Mouse (Mus musculus) embryonic facial prominence, embryonic 14.5 days (tissue): ENCODE measurements around the gene Acsl6. TPM values are rescaled to one million over a fixed set of nuclear protein-coding genes. Genes with fewer than 3 reads are reported as not detected.
A peak's percentile ranks its signal among the peaks of the same experiment; 100 is the strongest.

ENCODE experiments used
- ATAC-seq: fragments of 200-750 bp; cut with Nextera tagmentation; 2 replicates; pipeline ENCODE4 v1.8.0; 2017; ENCODE audit warnings: low read depth, moderate number of reproducible peaks, moderate TSS enrichment
- DNase-seq: peaks from one replicate; pipeline ENCODE4 v3.0.0-alpha.2; 2015; ENCODE audit warnings: low spot score
- H3K27ac ChIP-seq: fragments of 300-500 bp; sonication (generic); replicated peaks from 2 replicates; pipeline ENCODE4 v1.5.1; 2014; ENCODE audit warnings: low read depth, mild to moderate bottlenecking, low read length, moderate library complexity
- H3K27me3 ChIP-seq: fragments of 300-500 bp; sonication (generic); replicated peaks from 2 replicates; pipeline ENCODE4 v1.6.1; 2014; ENCODE audit warnings: low read length; ENCODE audit not compliant: control insufficient read depth, insufficient read depth
- H3K36me3 ChIP-seq: fragments of 300-500 bp; sonication (generic); 2 replicates; pipeline ENCODE4 v1.6.1; 2014; ENCODE audit warnings: low read length, mixed read lengths; ENCODE audit not compliant: control insufficient read depth, insufficient read depth
- H3K4me1 ChIP-seq: fragments of 300-500 bp; sonication (generic); 2 replicates; pipeline ENCODE4 v1.6.1; 2014; ENCODE audit warnings: antibody characterized with exemption, low read length; ENCODE audit not compliant: control insufficient read depth, insufficient read depth
- H3K4me2 ChIP-seq: fragments of 300-500 bp; sonication (generic); 2 replicates; pipeline ENCODE4 v1.6.1; 2014; ENCODE audit warnings: low read depth, mild to moderate bottlenecking, low read length, moderate library complexity, mixed read lengths
- H3K4me3 ChIP-seq: fragments of 300-500 bp; sonication (generic); 2 replicates; pipeline ENCODE4 v1.5.1; 2014; ENCODE audit warnings: low read depth, mild to moderate bottlenecking, low read length
- H3K9ac ChIP-seq: fragments of 300-500 bp; sonication (generic); 2 replicates; pipeline ENCODE4 v1.6.1; 2014; ENCODE audit warnings: low read depth, mild to moderate bottlenecking, low read length, moderate library complexity, mixed read lengths
- H3K9me3 ChIP-seq: fragments of 300-500 bp; sonication (generic); 2 replicates; pipeline ENCODE4 v1.6.1; 2016; ENCODE audit warnings: low read length; ENCODE audit not compliant: control insufficient read depth
- WGBS: fragments of 180-500 bp; shearing (Covaris S2); extraction: QIAGEN DNeasy Blood & Tissue Kit; methylation state at CpG from one replicate; pipeline ENCODE4 v1.1.7; 2014; 5-methylcytosine and 5-hydroxymethylcytosine counted together
- polyA plus RNA-seq: library from polyadenylated mRNA; unstranded; fragments of >200 nt; fragmentation: Nextera tagmentation; extraction: Ambion mirVana; gene quantifications from 2 replicates; pipeline ENCODE4 v1.2.1, GENCODE M21; 2014

Acsl6 gene
- 2.3 and 3.2 TPM in 2 replicates for polyA plus RNA-seq

- WGBS, result 0% methylated on average over 13 of the region's 59 CpGs
- DNase-seq, result peak; percentile 47
- H3K27me3 ChIP-seq, result peaks cover 15% of the 10 kb centered on the region; the same call in 1 of the 2 replicates
- peak; percentile 64; the same call in 1 of the 2 replicates for ATAC-seq
- H3K9me3 ChIP-seq, result peaks cover 2% of the 10 kb centered on the region; the same call in 1 of the 2 replicates
- H3K36me3 ChIP-seq, result no peaks in the 10 kb centered on the region
- peak within 1 kb of the TSS; percentile 95 for H3K4me2 ChIP-seq
- H3K4me3 ChIP-seq, result peak within 1 kb of the TSS; percentile 53
- no peak within 1 kb of the TSS for H3K27ac ChIP-seq
- H3K4me1 ChIP-seq, result no peaks in the 10 kb centered on the region
- peak within 1 kb of the TSS; percentile 67 for H3K9ac ChIP-seq
Measured at GRCm38 (mm10) chr11:54303728-54304470, at the start of gene Acsl6. TSS of gene Acsl6 (plus strand) at chr11:54303798.

DNA sequence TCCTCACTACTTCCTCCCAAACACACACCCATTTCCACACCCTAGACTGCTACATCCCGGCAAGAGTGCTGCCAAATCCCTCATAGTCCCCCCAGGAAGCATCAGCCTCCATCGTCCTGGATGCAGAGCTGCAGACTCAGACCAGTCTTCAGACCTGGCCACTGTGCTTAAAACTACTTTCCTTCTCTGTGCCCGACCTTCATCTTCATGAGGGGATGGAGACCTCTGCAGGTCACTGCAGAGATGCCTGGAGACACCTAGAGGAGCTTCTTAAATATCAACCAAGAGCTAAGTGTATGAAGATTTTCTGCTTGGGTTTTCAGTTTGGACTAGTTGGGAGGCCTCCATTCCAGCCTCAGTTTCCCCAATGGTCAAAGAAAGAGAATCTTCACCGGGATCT is 49.5 kb upstream of the Acsl6 start:
- Histone ChIP-seq H3K36me3 (no peaks in the 10 kb centered on the region), H3K9me3 (no peaks in the 10 kb centered on the region), H3K4me1 (no peaks in the 10 kb centered on the region), H3K4me2 (no peak overlapping the region), H3K27me3 (no peaks in the 10 kb centered on the region), H3K9ac (no peak overlapping the region), H3K4me3 (no peak overlapping the region), H3K27ac (no peak overlapping the region)
- ATAC-seq, result no peak
- WGBS, result 60% methylated on average over 4 of the region's 4 CpGs
- peak; percentile 24 for DNase-seq

DNA sequence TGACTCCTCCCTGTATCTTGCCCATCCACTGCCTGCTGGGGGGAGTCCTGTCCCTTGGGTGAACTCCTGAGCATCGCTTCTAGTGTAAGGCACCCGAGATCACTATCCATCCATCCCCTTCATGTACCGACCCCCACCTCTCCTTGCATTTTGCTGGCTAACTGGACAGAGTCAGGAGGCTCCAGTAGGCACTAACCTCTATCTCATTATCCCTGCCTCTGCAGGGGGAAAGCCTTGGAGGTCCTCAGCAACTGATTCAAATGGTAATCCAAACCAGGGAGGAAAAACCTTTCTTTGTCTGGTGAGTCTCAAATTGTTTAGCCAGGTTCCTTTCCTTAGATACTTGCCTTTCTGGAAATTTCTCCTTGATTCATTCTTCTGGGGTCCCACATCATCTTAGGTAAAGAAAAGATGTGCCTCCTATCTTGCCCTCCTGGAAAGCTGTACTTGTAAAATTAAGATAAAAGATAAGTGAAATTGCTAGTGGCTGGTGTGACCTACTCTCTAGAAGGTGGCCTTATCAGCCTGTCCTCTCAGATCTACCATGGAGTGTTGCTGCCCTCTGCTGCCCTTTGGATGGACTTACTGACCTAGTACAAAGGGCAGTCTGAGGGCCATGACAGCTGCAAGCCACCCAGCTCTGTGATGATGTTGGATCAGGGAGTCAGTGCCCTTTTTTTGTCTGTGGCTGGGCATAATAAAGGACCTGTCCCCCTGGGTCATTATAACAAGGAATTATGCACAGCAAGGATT is 46.8 kb upstream of the Acsl6 start:
- WGBS, result 60% methylated on average over 3 of the region's 3 CpGs
- Histone ChIP-seq H3K4me1 (no peaks in the 10 kb centered on the region), H3K27ac (no peak overlapping the region), H3K4me3 (no peak overlapping the region), H3K4me2 (no peak overlapping the region), H3K27me3 (no peaks in the 10 kb centered on the region), H3K9me3 (0 out of 2 replicates have a peak, but pooled peaks cover 5% of the 10 kb centered on the region), H3K36me3 (no peaks in the 10 kb centered on the region), H3K9ac (no peak overlapping the region)
- ATAC-seq (0 out of 2 replicates have a peak, but pooled peaks have one; percentile 53), DNase-seq (peak; percentile 84)

DNA sequence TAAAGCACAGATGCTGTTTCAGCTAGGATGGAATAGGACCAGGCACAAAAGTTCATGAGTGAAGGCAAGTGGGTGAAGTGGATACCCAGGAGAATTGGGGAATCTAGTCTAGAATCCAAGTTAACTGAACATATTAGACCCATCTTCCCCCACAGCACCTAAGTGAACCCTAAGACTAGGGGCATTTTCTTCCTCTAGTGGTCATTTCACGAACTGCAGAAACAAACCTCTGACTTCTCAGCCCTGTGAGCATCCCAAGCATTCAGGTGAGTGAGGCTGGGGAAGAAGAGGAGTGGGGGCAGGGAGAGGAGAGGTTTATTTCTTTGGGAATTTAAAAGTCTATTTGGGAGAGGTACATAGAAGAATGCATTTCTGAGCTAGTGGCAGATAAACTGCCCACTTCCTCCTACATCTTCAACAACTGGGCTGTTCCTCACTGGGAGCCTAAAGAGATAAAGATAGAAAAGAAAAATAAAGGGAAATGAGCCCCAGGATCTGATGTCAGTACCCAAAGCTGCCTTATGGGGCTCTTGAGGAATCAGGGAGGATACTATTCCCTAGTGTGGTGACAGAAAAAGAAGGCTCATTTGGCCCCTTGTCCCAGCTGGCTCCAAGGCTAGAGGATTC is 40.1 kb upstream of the Acsl6 start:
- DNase-seq (no peak), ATAC-seq (no peak)
- Histone ChIP-seq H3K9ac (no peak overlapping the region), H3K9me3 (0 out of 2 replicates have a peak, but pooled peaks cover 5% of the 10 kb centered on the region), H3K36me3 (no peaks in the 10 kb centered on the region), H3K4me2 (no peak overlapping the region), H3K27ac (no peak overlapping the region), H3K4me3 (no peak overlapping the region), H3K27me3 (no peaks in the 10 kb centered on the region), H3K4me1 (no peaks in the 10 kb centered on the region)
- WGBS, result 0% methylated on average over 1 of the region's 1 CpGs

DNA sequence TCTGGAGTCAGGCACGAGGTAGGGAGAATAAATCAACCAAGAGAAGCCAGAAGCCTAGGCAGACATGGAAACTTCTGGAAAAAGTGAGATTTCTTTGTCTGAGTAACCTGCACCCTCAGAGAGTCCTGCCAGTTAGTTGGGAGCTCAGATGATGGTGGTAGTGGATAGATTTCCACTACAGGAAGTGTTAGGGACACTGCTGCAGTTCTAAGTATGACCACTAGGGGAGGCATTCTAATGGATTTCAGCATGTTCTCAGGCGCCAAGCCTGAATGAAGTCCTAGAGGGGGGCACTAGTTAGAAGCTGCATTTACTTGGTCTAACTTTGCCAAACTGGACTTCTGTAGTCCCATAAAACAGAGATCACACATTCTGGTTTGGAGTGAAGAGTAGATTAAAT is 39.1 kb upstream of the Acsl6 start:
- Histone ChIP-seq H3K27ac (no peak overlapping the region), H3K9me3 (0 out of 2 replicates have a peak, but pooled peaks cover 5% of the 10 kb centered on the region), H3K4me3 (no peak overlapping the region), H3K9ac (no peak overlapping the region), H3K4me1 (no peaks in the 10 kb centered on the region), H3K27me3 (no peaks in the 10 kb centered on the region), H3K36me3 (no peaks in the 10 kb centered on the region), H3K4me2 (no peak overlapping the region)
- WGBS, result 66% methylated on average over 2 of the region's 2 CpGs
- DNase-seq (peak; percentile 44), ATAC-seq (no peak)

- Histone ChIP-seq H3K4me3 (no peak within 1 kb of the TSS), H3K27ac (no peak within 1 kb of the TSS), H3K4me2 (no peak within 1 kb of the TSS), H3K9me3 (no peaks in the 10 kb centered on the region), H3K36me3 (no peaks in the 10 kb centered on the region), H3K4me1 (no peaks in the 10 kb centered on the region), H3K27me3 (no peaks in the 10 kb centered on the region), H3K9ac (no peak within 1 kb of the TSS)
- no peak for ATAC-seq
- WGBS, result 82% methylated on average over 6 of the region's 6 CpGs
- no peak for DNase-seq
Measured at GRCm38 (mm10) chr11:54267177-54267576, 36.4 kb upstream of the Acsl6 start, which contains the start of gene Il3. TSS of gene Il3 (minus strand) at chr11:54267277.

- H3K27me3 ChIP-seq, result no peaks in the 10 kb centered on the region
- no peak overlapping the region for H3K4me2 ChIP-seq
- no peak overlapping the region for H3K9ac ChIP-seq
- H3K27ac ChIP-seq, result no peak overlapping the region
- ATAC-seq, result no peak
- no peak for DNase-seq
- no peaks in the 10 kb centered on the region for H3K36me3 ChIP-seq
- H3K4me3 ChIP-seq, result no peak overlapping the region
- no peaks in the 10 kb centered on the region for H3K9me3 ChIP-seq
- WGBS, result 77% methylated on average over 3 of the region's 3 CpGs
- H3K4me1 ChIP-seq, result no peaks in the 10 kb centered on the region
Measured at GRCm38 (mm10) chr11:54269191-54269896, 34.3 kb upstream of the Acsl6 start.

DNA sequence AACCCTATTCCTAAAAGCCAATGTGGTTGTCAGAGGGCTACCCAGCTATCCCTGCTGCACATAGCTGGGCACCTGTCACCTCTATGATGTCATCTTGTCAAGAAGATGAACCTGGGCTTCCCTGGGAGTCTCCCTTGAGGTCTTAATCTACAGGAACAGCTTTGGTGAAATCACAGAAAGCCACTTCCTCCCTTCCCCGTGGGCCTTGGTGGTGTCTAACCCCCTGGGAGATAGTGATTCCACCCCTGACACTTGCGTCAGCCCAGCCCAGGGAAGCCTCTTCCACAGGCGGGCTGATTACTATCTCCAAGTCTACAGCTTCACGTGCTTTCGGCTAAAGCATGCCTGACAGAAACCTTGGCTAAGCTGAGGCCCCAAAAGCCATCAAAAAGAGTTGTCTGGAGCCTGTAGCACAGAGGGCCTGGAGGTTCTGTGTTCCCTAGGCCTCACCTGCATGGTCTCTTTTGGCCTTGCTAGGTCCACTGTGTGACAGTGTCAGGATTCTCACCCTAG is 32.1 kb upstream of the Acsl6 start:
- Histone ChIP-seq H3K27me3 (no peaks in the 10 kb centered on the region), H3K27ac (no peak overlapping the region), H3K4me3 (no peak overlapping the region), H3K9me3 (no peaks in the 10 kb centered on the region), H3K4me2 (no peak overlapping the region), H3K36me3 (no peaks in the 10 kb centered on the region), H3K4me1 (no peaks in the 10 kb centered on the region), H3K9ac (no peak overlapping the region)
- ATAC-seq (no peak), DNase-seq (no peak)
- 78% methylated on average over 5 of the region's 5 CpGs for WGBS
